Mouse (Mus musculus): Measurements from ENCODE around the gene Bmp6.

GRCm38 (mm10) chr13:38473497-38473896, 128.6 kb downstream of the Bmp6 start:
- no peak for TF ChIP-seq CTCF (IDR thresholded peaks at IDR 0.05; ENCODE audit: borderline replicate concordance, insufficient read depth, low read length)
- no peak for TF ChIP-seq POLR2A (IDR thresholded peaks at IDR 0.05; ENCODE audit: low read depth, low read length)
